Mouse (Mus musculus): ENCODE data around the gene Serpini2. TPM values are rescaled to one million over a fixed set of nuclear protein-coding genes. Genes with fewer than 3 reads are reported as not detected.

Gene Serpini2
- not detected for total RNA-seq (2023)

GRCm38 (mm10) chr3:75269978-75270377, at the start of gene Serpini2:
Gene Serpini2, minus strand, starts transcription at chr3:75270078.

Other genes starting within 250 kb of the Serpini2 start
- gene Zbbx, start 105.0 kb downstream of the Serpini2 start, total RNA-seq (2023) = not detected
- gene Wdr49, start 212.1 kb upstream of the Serpini2 start, total RNA-seq (2023) = under 1 TPM; 0.13 to 0.47 TPM